Mouse (Mus musculus): ENCODE measurements at regions not wholly inside any gene's neighbourhood (a gene's known extent, or its start where the extent isn't known, plus 50 kb on each side); places are given as distances from the start of the nearest gene placed in this dataset.

DNA sequence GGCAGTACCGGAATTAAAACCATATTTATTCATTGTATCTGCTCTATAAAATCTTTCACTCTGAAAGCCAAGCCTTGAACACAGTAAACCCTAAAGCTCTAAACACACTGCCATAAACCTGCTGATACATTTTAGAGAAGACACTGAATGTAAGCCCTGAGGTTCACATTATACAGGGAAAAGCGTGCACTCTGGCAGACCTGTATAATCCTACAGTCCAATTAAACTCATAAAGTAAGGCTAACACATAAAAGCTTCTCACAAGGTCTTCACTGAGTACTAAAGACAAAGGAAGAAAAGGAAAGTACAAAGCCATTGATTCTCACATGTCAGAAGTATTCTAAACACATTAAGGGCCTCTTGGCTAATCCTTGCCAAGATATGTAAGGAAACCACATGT, 302.8 kb downstream of the Cylc2 start:
- H3K27ac ChIP-seq (ENCODE audit: low read depth, low read length) = no peak overlapping the region
- H3K4me1 ChIP-seq (replicated peaks; ENCODE audit: control insufficient read depth, insufficient read depth, low read length) = no peaks in the 10 kb centered on the region
- no peaks in the 10 kb centered on the region for H3K9me3 ChIP-seq (ENCODE audit: control insufficient read depth, low read length)
- 64% methylated on average over 2 of the region's 2 CpGs for WGBS
- DNase-seq (ENCODE audit: low spot score) (no peak), ATAC-seq (replicated peaks; ENCODE audit: low FRiP score) (peak; percentile 71)
- H3K4me3 ChIP-seq (ENCODE audit: low read depth, low read length) = no peak overlapping the region
- H3K27me3 ChIP-seq (ENCODE audit: control insufficient read depth, insufficient read depth, low read length) = no peaks in the 10 kb centered on the region
- H3K9ac ChIP-seq (ENCODE audit: low read length) = no peak overlapping the region
- no peaks in the 10 kb centered on the region for H3K36me3 ChIP-seq (ENCODE audit: control insufficient read depth, insufficient read depth, low read length)
- no peak overlapping the region for H3K4me2 ChIP-seq (ENCODE audit: low read depth, low read length, severe bottlenecking)

GRCm38 (mm10) chr4:51519750-51520149, 303.3 kb downstream of the Cylc2 start:
- Histone ChIP-seq H3K4me1 (replicated peaks; ENCODE audit: control insufficient read depth, insufficient read depth, low read length) (no peaks in the 10 kb centered on the region), H3K36me3 (ENCODE audit: control insufficient read depth, insufficient read depth, low read length) (no peaks in the 10 kb centered on the region), H3K9ac (ENCODE audit: low read length) (no peak overlapping the region), H3K9me3 (ENCODE audit: control insufficient read depth, low read length) (no peaks in the 10 kb centered on the region), H3K4me3 (ENCODE audit: low read depth, low read length) (no peak overlapping the region), H3K27me3 (ENCODE audit: control insufficient read depth, insufficient read depth, low read length) (no peaks in the 10 kb centered on the region), H3K4me2 (ENCODE audit: low read depth, low read length, severe bottlenecking) (no peak overlapping the region), H3K27ac (ENCODE audit: low read depth, low read length) (no peak overlapping the region)
- ATAC-seq (replicated peaks; ENCODE audit: low FRiP score) = peak; percentile 42; the same call in 1 of the 2 replicates
- no peak for DNase-seq (ENCODE audit: low spot score)

DNA sequence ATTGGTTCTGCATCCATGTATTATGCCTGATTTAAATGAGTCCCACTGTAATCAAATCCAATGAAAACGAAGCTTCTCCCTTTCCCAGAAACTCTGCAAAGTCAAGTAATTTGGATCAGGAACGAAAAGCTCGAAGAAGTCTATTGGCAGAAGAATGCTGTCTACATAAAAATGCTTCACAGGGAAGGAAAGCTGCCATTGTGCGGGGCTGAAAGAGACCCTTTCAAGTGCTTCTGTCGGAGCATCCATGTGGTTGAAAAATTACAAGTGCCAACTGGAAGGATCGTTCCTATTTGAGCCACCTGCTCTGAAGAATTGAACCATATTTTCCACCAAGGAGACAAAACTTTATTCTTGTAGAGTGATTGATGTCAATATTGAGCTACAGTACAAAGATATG, 328.9 kb downstream of the Cylc2 start:
- Histone ChIP-seq H3K9ac (ENCODE audit: low read length) (no peak overlapping the region), H3K4me1 (replicated peaks; ENCODE audit: control insufficient read depth, insufficient read depth, low read length) (no peaks in the 10 kb centered on the region), H3K4me2 (ENCODE audit: low read depth, low read length, severe bottlenecking) (no peak overlapping the region), H3K36me3 (ENCODE audit: control insufficient read depth, insufficient read depth, low read length) (no peaks in the 10 kb centered on the region), H3K27me3 (ENCODE audit: control insufficient read depth, insufficient read depth, low read length) (no peaks in the 10 kb centered on the region), H3K9me3 (ENCODE audit: control insufficient read depth, low read length) (no peaks in the 10 kb centered on the region), H3K27ac (ENCODE audit: low read depth, low read length) (no peak overlapping the region), H3K4me3 (ENCODE audit: low read depth, low read length) (no peak overlapping the region)
- 78% methylated on average over 6 of the region's 6 CpGs for WGBS
- DNase-seq (ENCODE audit: low spot score) (no peak), ATAC-seq (replicated peaks; ENCODE audit: low FRiP score) (no peak)

DNA sequence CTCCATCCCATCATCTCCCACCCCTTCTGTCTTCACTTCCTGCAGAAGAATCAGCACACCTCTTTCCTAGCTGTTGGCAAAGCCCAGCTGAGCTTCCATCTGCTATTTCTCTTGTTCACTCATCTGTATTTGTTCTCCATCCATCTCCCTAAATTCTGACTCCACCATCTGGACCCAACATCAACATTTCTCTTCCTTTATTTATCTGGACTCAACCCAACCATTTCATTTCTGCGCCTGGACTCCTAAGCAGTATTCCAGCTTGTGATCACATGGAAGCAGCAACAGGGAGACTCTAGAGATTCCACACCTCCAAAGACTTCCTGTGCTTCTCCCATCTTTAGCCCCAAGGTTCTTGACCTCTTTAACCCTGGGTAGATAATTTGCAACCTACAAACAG, 343.2 kb downstream of the Cylc2 start:
- DNase-seq (ENCODE audit: low spot score) (no peak), ATAC-seq (replicated peaks; ENCODE audit: low FRiP score) (no peak)
- Histone ChIP-seq H3K27me3 (ENCODE audit: control insufficient read depth, insufficient read depth, low read length) (no peaks in the 10 kb centered on the region), H3K4me3 (ENCODE audit: low read depth, low read length) (no peak overlapping the region), H3K4me2 (ENCODE audit: low read depth, low read length, severe bottlenecking) (no peak overlapping the region), H3K4me1 (replicated peaks; ENCODE audit: control insufficient read depth, insufficient read depth, low read length) (no peaks in the 10 kb centered on the region), H3K9me3 (ENCODE audit: control insufficient read depth, low read length) (no peaks in the 10 kb centered on the region), H3K27ac (ENCODE audit: low read depth, low read length) (no peak overlapping the region), H3K36me3 (ENCODE audit: control insufficient read depth, insufficient read depth, low read length) (no peaks in the 10 kb centered on the region), H3K9ac (ENCODE audit: low read length) (no peak overlapping the region)
- WGBS = 95% methylated on average over 1 of the region's 1 CpGs

- no peak overlapping the region for H3K4me3 ChIP-seq (ENCODE audit: low read depth, low read length)
- H3K27me3 ChIP-seq (ENCODE audit: control insufficient read depth, insufficient read depth, low read length) = no peaks in the 10 kb centered on the region
- no peak for ATAC-seq (replicated peaks; ENCODE audit: low FRiP score)
- no peaks in the 10 kb centered on the region for H3K36me3 ChIP-seq (ENCODE audit: control insufficient read depth, insufficient read depth, low read length)
- no peak for DNase-seq (ENCODE audit: low spot score)
- H3K9me3 ChIP-seq (ENCODE audit: control insufficient read depth, low read length) = no peaks in the 10 kb centered on the region
- H3K27ac ChIP-seq (ENCODE audit: low read depth, low read length) = no peak overlapping the region
- H3K9ac ChIP-seq (ENCODE audit: low read length) = no peak overlapping the region
- no peaks in the 10 kb centered on the region for H3K4me1 ChIP-seq (replicated peaks; ENCODE audit: control insufficient read depth, insufficient read depth, low read length)
- no peak overlapping the region for H3K4me2 ChIP-seq (ENCODE audit: low read depth, low read length, severe bottlenecking)
Measured at GRCm38 (mm10) chr4:51560100-51560499, 343.6 kb downstream of the Cylc2 start.

- Histone ChIP-seq H3K9me3 (ENCODE audit: control insufficient read depth, low read length) (no peaks in the 10 kb centered on the region), H3K4me3 (ENCODE audit: low read depth, low read length) (no peak overlapping the region), H3K4me2 (ENCODE audit: low read depth, low read length, severe bottlenecking) (no peak overlapping the region), H3K27me3 (ENCODE audit: control insufficient read depth, insufficient read depth, low read length) (no peaks in the 10 kb centered on the region), H3K9ac (ENCODE audit: low read length) (no peak overlapping the region), H3K27ac (ENCODE audit: low read depth, low read length) (no peak overlapping the region), H3K4me1 (replicated peaks; ENCODE audit: control insufficient read depth, insufficient read depth, low read length) (no peaks in the 10 kb centered on the region), H3K36me3 (ENCODE audit: control insufficient read depth, insufficient read depth, low read length) (no peaks in the 10 kb centered on the region)
- ATAC-seq (replicated peaks; ENCODE audit: low FRiP score) = peak; percentile 84
- DNase-seq (ENCODE audit: low spot score) = no peak
- WGBS = 21% methylated on average over 5 of the region's 5 CpGs
Measured at GRCm38 (mm10) chr4:51562379-51562778, 345.9 kb downstream of the Cylc2 start.

GRCm38 (mm10) chr4:51576456-51576855, 360.0 kb downstream of the Cylc2 start:
- Histone ChIP-seq H3K27me3 (ENCODE audit: control insufficient read depth, insufficient read depth, low read length) (no peaks in the 10 kb centered on the region), H3K36me3 (ENCODE audit: control insufficient read depth, insufficient read depth, low read length) (no peaks in the 10 kb centered on the region), H3K4me2 (ENCODE audit: low read depth, low read length, severe bottlenecking) (no peak overlapping the region), H3K4me3 (ENCODE audit: low read depth, low read length) (no peak overlapping the region), H3K4me1 (replicated peaks; ENCODE audit: control insufficient read depth, insufficient read depth, low read length) (no peaks in the 10 kb centered on the region), H3K9ac (ENCODE audit: low read length) (no peak overlapping the region), H3K27ac (ENCODE audit: low read depth, low read length) (no peak overlapping the region), H3K9me3 (ENCODE audit: control insufficient read depth, low read length) (no peaks in the 10 kb centered on the region)
- ATAC-seq (replicated peaks; ENCODE audit: low FRiP score) = no peak
- DNase-seq (ENCODE audit: low spot score) = no peak
- WGBS = 78% methylated on average over 2 of the region's 2 CpGs

GRCm38 (mm10) chr4:51594044-51594443, 377.6 kb downstream of the Cylc2 start:
- H3K27me3 ChIP-seq (ENCODE audit: control insufficient read depth, insufficient read depth, low read length) = no peaks in the 10 kb centered on the region
- ATAC-seq (replicated peaks; ENCODE audit: low FRiP score) (no peak), DNase-seq (ENCODE audit: low spot score) (no peak)
- no peak overlapping the region for H3K4me3 ChIP-seq (ENCODE audit: low read depth, low read length)
- H3K36me3 ChIP-seq (ENCODE audit: control insufficient read depth, insufficient read depth, low read length) = no peaks in the 10 kb centered on the region
- H3K4me2 ChIP-seq (ENCODE audit: low read depth, low read length, severe bottlenecking) = no peak overlapping the region
- H3K9me3 ChIP-seq (ENCODE audit: control insufficient read depth, low read length) = no peaks in the 10 kb centered on the region
- no peak overlapping the region for H3K27ac ChIP-seq (ENCODE audit: low read depth, low read length)
- WGBS = 88% methylated on average over 4 of the region's 4 CpGs
- H3K9ac ChIP-seq (ENCODE audit: low read length) = no peak overlapping the region
- no peaks in the 10 kb centered on the region for H3K4me1 ChIP-seq (replicated peaks; ENCODE audit: control insufficient read depth, insufficient read depth, low read length)

- DNase-seq (ENCODE audit: low spot score) (no peak), ATAC-seq (replicated peaks; ENCODE audit: low FRiP score) (no peak)
- Histone ChIP-seq H3K36me3 (ENCODE audit: control insufficient read depth, insufficient read depth, low read length) (no peaks in the 10 kb centered on the region), H3K9me3 (ENCODE audit: control insufficient read depth, low read length) (no peaks in the 10 kb centered on the region), H3K4me1 (replicated peaks; ENCODE audit: control insufficient read depth, insufficient read depth, low read length) (no peaks in the 10 kb centered on the region), H3K27ac (ENCODE audit: low read depth, low read length) (no peak overlapping the region), H3K4me3 (ENCODE audit: low read depth, low read length) (no peak overlapping the region), H3K4me2 (ENCODE audit: low read depth, low read length, severe bottlenecking) (no peak overlapping the region), H3K9ac (ENCODE audit: low read length) (no peak overlapping the region), H3K27me3 (ENCODE audit: control insufficient read depth, insufficient read depth, low read length) (no peaks in the 10 kb centered on the region)
- 81% methylated on average over 3 of the region's 3 CpGs for WGBS
Measured at GRCm38 (mm10) chr4:51597850-51598249, 381.4 kb downstream of the Cylc2 start.
